Mouse (Mus musculus) right cerebral cortex, postnatal 14 days (tissue): ENCODE measurements around the gene 2610028H24Rik.

Experiments used
- DNase-seq: peaks from one replicate; pipeline ENCODE4 v3.0.0; 2022

The 2610028H24Rik gene

DNA sequence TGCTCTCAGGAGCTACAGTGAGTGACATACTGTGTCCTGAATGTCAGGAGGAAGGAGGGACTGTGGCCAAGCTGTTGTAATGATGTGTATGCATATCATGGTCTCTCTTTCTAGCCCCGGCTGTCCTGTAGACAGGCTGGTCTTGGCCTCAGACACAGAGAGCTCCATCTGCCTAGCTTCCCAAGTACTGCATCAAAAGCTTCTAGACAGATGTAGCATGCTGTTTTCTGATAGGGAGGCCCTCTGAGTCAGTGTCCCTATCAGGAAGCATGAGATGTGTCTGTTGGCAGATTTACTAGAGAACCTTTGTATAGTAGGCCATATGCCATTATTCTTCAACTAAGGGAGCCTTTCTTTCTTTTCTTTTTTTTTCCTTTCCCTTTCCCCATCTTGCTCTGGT is 44.6 kb downstream of the 2610028H24Rik start:
- DNase-seq = no peak

DNA sequence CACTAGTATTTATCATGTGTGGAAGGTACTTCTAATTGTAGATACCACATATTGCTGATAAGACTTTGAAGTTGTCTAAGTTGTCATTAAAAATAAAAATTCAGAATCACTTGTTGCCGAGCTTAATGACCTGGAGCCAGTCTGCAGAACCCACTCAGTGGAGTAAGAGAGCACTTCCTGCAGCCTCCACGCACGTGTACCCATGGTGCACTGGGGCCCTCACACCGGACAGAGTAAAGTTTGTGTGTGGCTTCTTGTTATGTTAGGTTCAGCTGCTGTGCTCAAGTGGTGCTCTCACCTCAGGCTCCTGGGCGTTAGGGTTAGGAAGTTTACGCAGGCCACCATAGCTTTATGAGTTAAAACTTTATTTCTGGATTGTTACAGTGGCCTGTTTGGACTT is 46.6 kb downstream of the 2610028H24Rik start:
- DNase-seq = no peak

- DNase-seq = no peak
These were observed 47.5 kb downstream of the 2610028H24Rik start for GRCm38 (mm10) chr10:76496366-76496765.

DNA sequence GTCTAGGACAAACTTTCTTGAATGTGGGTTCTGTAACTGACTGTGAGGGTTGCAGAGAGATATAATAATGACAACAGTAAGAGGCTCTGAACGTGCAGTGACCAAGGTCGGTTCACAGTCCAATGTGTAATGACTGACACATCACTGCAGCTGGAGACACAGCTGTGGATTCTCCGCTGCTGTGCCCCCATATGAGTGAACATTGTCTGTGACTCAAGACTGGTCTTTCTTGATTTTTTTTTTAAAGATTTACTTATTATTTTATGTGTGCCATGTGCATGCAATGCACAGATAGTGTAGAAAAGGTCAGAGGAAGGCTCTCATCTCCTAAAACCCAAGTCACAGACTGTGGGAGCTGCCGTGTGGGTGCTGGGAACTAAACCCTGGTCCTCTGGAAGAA is 48.6 kb downstream of the 2610028H24Rik start:
- no peak for DNase-seq

DNA sequence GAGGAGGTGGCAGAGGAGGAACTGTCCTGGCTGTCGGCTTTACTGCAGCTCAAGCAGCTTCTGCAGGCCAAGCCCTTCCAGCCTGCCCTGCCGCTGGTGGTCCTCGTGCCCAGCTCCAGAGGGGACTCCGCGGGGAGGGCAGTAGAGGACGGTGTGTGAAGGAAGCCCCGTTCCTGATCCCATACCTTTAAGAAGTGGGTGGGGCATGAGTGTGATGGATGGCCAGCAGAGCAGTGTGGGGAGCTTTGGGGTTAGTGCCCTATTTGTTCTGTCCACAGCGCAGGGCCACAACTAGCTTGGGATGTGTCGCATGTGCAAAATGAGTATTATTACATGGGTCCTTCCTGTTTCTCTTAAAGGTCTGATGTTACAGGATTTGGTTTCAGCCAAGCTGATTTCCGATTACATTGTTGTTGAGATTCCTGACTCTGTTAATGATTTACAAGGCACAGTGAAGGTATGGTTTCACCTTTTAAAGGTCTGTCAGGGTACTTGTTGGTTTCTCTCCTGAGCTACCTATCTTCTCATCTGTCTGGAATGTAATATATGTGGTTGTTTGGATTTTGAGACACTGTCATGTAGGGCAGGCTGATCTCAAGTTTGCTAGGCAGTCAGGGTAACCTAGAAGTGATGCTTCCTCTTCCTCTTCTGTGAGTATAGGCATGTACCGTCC is 55.5 kb downstream of the 2610028H24Rik start:
- DNase-seq = no peak

GRCm38 (mm10) chr10:76505865-76506264 is 57.0 kb downstream of the 2610028H24Rik start:
- no peak for DNase-seq
